Mouse (Mus musculus) heart, embryonic 13.5 days (tissue): ENCODE results near the gene Cyp39a1. TPM values are rescaled to one million over a fixed set of nuclear protein-coding genes. Genes with fewer than 3 reads are reported as not detected.

Experiments
- ATAC-seq: fragments of 200-750 bp; cut with Nextera tagmentation; 2 replicates; pipeline ENCODE4 v1.8.0; 2017; ENCODE audit warnings: moderate TSS enrichment; ENCODE audit not compliant: insufficient number of reproducible peaks, low FRiP score, low TSS enrichment; ENCODE audit errors: extremely low read depth
- H3K27ac ChIP-seq: fragments of 300-500 bp; sonication (generic); replicated peaks from 2 replicates; pipeline ENCODE4 v1.5.1; 2015; ENCODE audit warnings: moderate library complexity, mild to moderate bottlenecking, inconsistent platforms
- H3K27me3 ChIP-seq: fragments of 300-500 bp; sonication (generic); replicated peaks from 2 replicates; pipeline ENCODE4 v1.6.1; 2015; ENCODE audit warnings: mild to moderate bottlenecking, inconsistent platforms
- H3K36me3 ChIP-seq: fragments of 300-500 bp; sonication (generic); 2 replicates; pipeline ENCODE4 v1.6.1; 2015; ENCODE audit warnings: mild to moderate bottlenecking, inconsistent platforms
- H3K4me1 ChIP-seq: fragments of 300-500 bp; sonication (generic); 2 replicates; pipeline ENCODE4 v1.6.1; 2015; ENCODE audit warnings: inconsistent platforms
- H3K4me2 ChIP-seq: fragments of 300-500 bp; sonication (generic); 2 replicates; pipeline ENCODE4 v1.6.1; 2015; ENCODE audit warnings: inconsistent platforms, mild to moderate bottlenecking, moderate library complexity
- H3K4me3 ChIP-seq: fragments of 300-500 bp; sonication (generic); 2 replicates; pipeline ENCODE4 v1.5.1; 2015; ENCODE audit warnings: moderate library complexity, mild to moderate bottlenecking, inconsistent platforms
- H3K9ac ChIP-seq: fragments of 300-500 bp; sonication (generic); 2 replicates; pipeline ENCODE4 v1.6.1; 2015; ENCODE audit warnings: inconsistent platforms, mild to moderate bottlenecking, moderate library complexity
- H3K9me3 ChIP-seq: fragments of 300-500 bp; sonication (generic); 2 replicates; pipeline ENCODE4 v1.6.1; 2016; ENCODE audit warnings: inconsistent platforms
- WGBS: fragments of 180-500 bp; shearing (Covaris S2); methylation state at CpG from one replicate; pipeline ENCODE4 v1.1.7; 2015; ENCODE audit warnings: mixed read lengths; 5-methylcytosine and 5-hydroxymethylcytosine counted together
- polyA plus RNA-seq: library from polyadenylated mRNA; unstranded; fragments of >200 nt; fragmentation: Nextera tagmentation; extraction: Ambion mirVana; gene quantifications from 2 replicates; pipeline ENCODE4 v1.2.1, GENCODE M21; 2015

Gene Cyp39a1
- 38.6 and 45.9 TPM in 2 replicates for polyA plus RNA-seq

DNA sequence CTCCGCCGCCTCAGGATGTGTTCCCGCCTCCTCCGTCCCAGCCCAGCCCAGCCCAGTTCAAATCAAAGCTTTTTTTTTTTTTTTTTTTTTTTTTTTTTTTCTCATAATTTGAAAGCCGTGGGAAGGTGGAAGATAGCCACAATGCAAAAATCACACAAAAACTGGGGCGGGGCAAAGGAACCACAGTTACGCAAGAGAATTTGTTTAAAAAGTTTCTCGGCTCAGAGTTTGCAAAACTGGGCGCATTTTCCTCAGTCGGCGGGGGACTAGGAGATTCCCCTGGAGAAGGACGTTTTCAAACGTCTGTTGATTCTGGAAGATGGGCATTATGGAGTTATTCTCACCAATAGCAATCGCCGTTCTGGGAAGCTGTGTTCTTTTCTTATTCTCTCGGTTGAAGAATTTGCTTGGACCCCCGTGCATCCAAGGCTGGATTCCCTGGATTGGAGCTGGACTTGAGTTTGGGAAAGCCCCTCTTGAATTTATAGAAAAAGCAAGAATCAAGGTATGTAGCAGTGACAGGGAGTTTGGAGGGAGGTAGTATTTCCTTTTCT is at the start of gene Cyp39a1:
Gene Cyp39a1, plus strand, starts transcription at position 136 of the 554 bp plus-strand sequence.
- under 1% methylated on average over 17 of the region's 17 CpGs for WGBS
- H3K4me3 ChIP-seq, result peak within 1 kb of the TSS; percentile 76
- no peak for ATAC-seq
- H3K9me3 ChIP-seq, result no peaks in the 10 kb centered on the region
- H3K27me3 ChIP-seq, result no peaks in the 10 kb centered on the region
- H3K9ac ChIP-seq, result peak within 1 kb of the TSS; percentile 89
- no peaks in the 10 kb centered on the region for H3K36me3 ChIP-seq
- peak within 1 kb of the TSS; percentile 70 for H3K27ac ChIP-seq
- peak within 1 kb of the TSS; percentile 83 for H3K4me2 ChIP-seq
- H3K4me1 ChIP-seq, result peaks cover 25% of the 10 kb centered on the region

DNA sequence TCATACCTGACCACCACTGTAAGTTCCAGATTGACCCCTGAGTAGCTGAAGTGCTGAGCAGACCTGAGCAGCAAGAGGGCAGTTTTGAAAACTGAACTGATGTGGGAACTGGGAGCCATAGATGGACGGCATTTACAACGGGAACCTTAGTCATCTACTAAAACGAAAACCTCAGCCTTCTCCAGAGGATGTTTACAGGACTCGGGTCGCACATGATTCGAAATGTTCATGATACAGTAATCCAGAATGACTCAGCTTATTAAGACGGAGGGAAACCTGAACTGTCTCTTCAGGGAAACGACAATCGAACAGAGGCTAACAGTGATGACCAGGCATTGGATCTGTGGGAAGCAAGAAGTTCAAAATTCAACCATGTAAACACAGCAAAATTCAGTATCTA is 48.1 kb upstream of the Cyp39a1 start:
- Histone ChIP-seq H3K27ac (no peak overlapping the region), H3K9me3 (no peaks in the 10 kb centered on the region), H3K4me3 (no peak overlapping the region), H3K36me3 (no peaks in the 10 kb centered on the region), H3K27me3 (peaks cover 9% of the 10 kb centered on the region; the same call in 1 of the 2 replicates), H3K4me2 (no peak overlapping the region), H3K4me1 (no peaks in the 10 kb centered on the region), H3K9ac (no peak overlapping the region)
- ATAC-seq, result no peak
- 86% methylated on average over 9 of the region's 9 CpGs for WGBS

DNA sequence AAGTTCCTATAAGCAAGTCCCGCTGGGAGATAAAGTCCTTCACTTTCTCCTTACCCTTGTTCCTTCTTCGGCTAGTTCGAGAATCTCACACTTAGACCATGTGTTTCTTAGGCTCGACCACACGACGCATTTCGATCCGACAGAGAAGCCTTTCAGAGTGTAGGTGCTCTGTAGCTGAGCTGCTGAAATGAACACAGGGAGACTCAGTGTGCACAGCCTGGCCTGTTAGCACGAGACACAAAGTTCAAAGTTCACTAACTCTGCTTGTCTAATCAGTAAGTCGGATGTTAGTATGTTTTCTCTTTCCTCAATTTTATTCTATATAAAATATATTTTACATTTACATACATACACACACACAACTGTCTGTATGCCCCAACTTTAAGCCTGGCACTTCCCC is 45.1 kb upstream of the Cyp39a1 start:
- no peak overlapping the region for H3K9ac ChIP-seq
- H3K36me3 ChIP-seq, result no peaks in the 10 kb centered on the region
- WGBS, result 86% methylated on average over 10 of the region's 10 CpGs
- no peak overlapping the region for H3K4me2 ChIP-seq
- H3K4me3 ChIP-seq, result no peak overlapping the region
- H3K27me3 ChIP-seq, result peaks cover 36% of the 10 kb centered on the region
- 0 out of 2 replicates have a peak, but pooled peaks cover 5% of the 10 kb centered on the region for H3K9me3 ChIP-seq
- no peak overlapping the region for H3K27ac ChIP-seq
- H3K4me1 ChIP-seq, result no peaks in the 10 kb centered on the region
- no peak for ATAC-seq

DNA sequence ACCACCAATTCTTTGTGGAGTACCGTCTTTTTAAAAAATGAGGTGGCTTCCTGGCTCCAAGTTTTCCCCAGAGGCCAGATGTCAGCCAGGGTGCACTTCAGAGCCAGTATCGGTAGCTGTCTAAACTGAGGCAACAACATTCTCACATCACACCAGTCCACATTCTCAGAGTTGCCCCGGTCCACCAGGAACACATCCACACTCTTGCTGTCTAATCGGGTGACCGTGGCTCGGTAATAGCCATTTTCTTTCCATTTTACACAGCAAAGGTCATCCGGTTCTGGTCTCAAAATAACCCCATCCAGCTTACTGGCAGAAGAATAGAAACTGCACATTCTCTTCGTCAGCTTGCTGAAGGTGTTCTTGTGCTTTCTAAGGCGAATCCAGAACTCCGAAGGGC is 39.0 kb upstream of the Cyp39a1 start:
- Histone ChIP-seq H3K9ac (no peak overlapping the region), H3K27ac (no peak overlapping the region), H3K36me3 (no peaks in the 10 kb centered on the region), H3K9me3 (peaks cover 12% of the 10 kb centered on the region; the same call in 1 of the 2 replicates), H3K4me2 (no peak overlapping the region), H3K27me3 (peaks cover 83% of the 10 kb centered on the region), H3K4me3 (no peak overlapping the region), H3K4me1 (peaks cover 18% of the 10 kb centered on the region)
- WGBS, result 76% methylated on average over 10 of the region's 10 CpGs
- ATAC-seq, result no peak

DNA sequence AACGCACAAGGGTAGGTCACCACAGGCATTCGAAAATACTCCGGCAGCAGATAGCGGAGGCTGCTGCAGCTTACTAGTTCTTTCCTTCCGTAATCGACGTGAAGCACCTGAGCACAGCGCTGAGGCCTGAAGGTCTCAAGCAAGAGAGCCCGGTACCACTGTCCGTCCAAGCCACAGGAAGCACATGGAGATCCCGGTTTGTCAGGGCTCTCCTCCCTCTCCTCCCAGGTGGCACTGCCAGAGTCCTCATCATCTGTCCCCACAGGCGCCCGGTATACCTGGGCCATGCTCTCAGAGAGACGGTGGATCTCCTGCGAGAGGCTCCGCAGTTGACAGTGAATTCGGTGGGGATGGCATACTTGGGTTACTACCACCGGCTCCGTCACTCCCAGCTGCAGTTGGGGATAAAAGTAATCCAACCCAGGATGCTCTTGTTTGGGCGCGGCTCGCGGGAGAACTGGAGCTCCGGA is 38.2 kb upstream of the Cyp39a1 start:
- peak overlapping the region; percentile 80 for H3K4me2 ChIP-seq
- H3K4me1 ChIP-seq, result peaks cover 18% of the 10 kb centered on the region
- H3K36me3 ChIP-seq, result no peaks in the 10 kb centered on the region
- ATAC-seq, result no peak
- H3K4me3 ChIP-seq, result peak overlapping the region; percentile 54
- H3K9ac ChIP-seq, result no peak overlapping the region
- H3K27me3 ChIP-seq, result peaks cover 83% of the 10 kb centered on the region
- 19% methylated on average over 24 of the region's 24 CpGs for WGBS
- H3K9me3 ChIP-seq, result peaks cover 12% of the 10 kb centered on the region; the same call in 1 of the 2 replicates
- no peak overlapping the region for H3K27ac ChIP-seq

DNA sequence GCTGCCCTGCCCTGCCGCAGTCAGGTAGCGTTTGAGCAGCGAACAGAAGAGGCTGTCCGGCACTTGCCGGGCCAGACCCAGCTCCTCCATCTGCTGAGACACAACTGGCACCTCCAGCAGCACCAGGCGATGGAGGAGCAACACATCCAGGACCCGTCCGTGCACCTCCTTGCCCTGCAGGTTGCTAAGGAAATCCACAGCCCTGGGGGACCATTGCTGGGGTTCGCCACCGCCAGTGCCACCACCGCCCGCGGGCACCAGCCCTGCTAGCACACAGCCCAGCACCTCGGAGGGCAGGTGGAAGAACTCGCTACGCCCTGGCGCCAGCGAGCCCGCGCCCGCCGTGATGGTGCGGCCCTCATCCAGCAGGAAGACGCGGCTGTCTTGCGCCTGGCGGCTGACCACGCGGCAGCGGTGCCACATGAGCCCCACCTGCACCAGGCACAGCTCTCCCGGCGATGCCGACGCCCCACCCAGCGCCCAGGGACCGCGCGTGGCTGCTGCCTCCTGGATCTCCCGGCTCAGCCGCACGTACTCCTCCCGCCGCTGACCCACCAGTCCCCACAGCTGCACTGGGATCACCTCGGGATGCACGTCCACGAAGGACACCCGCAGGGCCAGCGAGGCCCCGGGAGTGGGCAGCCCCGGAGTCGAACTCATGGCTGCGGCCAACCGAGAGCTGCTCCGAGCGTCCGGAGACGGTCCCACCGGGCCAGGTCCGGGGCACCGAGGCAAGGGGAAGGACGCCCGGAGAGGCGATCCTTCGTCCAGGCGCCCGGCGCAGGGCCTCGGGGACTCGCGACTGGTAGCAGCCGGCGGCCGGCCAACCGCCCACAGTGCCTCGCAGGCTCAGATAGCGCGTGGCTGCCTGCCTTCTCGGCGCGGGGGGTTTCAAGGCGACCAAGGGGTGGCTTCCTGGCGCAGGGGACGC is 37.5 kb upstream of the Cyp39a1 start, which contains the start of gene Tdrd6:
Gene Tdrd6, minus strand, starts transcription at position 804 of the 931 bp plus-strand sequence.
- Histone ChIP-seq H3K9ac (peak within 1 kb of the TSS; percentile 67), H3K27me3 (peaks cover 77% of the 10 kb centered on the region), H3K4me2 (peak within 1 kb of the TSS; percentile 80), H3K4me1 (peaks cover 18% of the 10 kb centered on the region), H3K27ac (no peak within 1 kb of the TSS), H3K4me3 (peak within 1 kb of the TSS; percentile 54), H3K36me3 (no peaks in the 10 kb centered on the region), H3K9me3 (peaks cover 12% of the 10 kb centered on the region; the same call in 1 of the 2 replicates)
- 4% methylated on average over 83 of the region's 83 CpGs for WGBS
- no peak for ATAC-seq

DNA sequence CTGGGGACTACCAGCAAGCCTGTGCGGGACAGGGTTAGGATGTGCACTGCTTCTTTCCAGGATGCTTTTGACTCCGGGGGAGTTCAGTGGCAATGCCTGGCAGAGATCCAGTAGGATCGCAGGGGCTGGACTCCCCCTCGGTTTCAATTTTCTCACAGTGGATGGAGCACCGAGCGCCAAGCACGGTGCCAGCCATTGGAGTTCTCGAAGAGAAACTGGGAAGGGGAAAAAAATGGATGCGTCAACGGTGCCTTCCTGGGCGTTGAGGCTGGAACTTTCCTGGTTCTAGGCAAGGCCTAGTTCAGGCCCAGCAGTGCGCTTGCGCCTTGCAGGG is 36.8 kb upstream of the Cyp39a1 start:
- H3K4me3 ChIP-seq, result peak overlapping the region; percentile 54
- no peak overlapping the region for H3K27ac ChIP-seq
- H3K36me3 ChIP-seq, result no peaks in the 10 kb centered on the region
- H3K9me3 ChIP-seq, result peaks cover 12% of the 10 kb centered on the region; the same call in 1 of the 2 replicates
- peaks cover 71% of the 10 kb centered on the region for H3K27me3 ChIP-seq
- H3K9ac ChIP-seq, result peak overlapping the region; percentile 67
- peak overlapping the region; percentile 80 for H3K4me2 ChIP-seq
- WGBS, result 46% methylated on average over 13 of the region's 13 CpGs
- ATAC-seq, result no peak
- peaks cover 18% of the 10 kb centered on the region for H3K4me1 ChIP-seq

DNA sequence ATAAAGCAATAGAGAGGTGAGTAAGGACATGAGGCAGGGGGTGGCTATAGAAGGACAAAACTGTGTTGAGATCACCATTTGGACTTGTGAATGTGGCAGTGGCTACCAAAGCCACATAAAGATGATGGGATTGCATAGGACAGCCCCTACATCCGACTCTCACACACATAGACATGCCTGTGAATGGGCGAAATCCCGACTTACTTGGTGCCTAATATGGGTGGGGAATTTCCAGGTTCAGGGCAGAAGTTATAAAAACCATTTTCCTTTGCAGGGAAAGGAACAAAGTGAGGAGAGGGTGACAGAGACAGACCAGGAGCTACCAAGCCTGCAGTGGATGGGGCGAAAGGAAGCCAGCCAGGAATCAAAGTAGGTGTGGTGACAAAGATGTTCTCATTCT is 30.1 kb upstream of the Cyp39a1 start:
- no peak overlapping the region for H3K4me3 ChIP-seq
- peaks cover 7% of the 10 kb centered on the region; the same call in 1 of the 2 replicates for H3K27me3 ChIP-seq
- H3K9me3 ChIP-seq, result peaks cover 8% of the 10 kb centered on the region
- no peak overlapping the region for H3K9ac ChIP-seq
- no peak overlapping the region for H3K27ac ChIP-seq
- H3K36me3 ChIP-seq, result peaks cover 10% of the 10 kb centered on the region
- ATAC-seq, result no peak
- no peaks in the 10 kb centered on the region for H3K4me1 ChIP-seq
- 85% methylated on average over 4 of the region's 4 CpGs for WGBS
- no peak overlapping the region for H3K4me2 ChIP-seq

DNA sequence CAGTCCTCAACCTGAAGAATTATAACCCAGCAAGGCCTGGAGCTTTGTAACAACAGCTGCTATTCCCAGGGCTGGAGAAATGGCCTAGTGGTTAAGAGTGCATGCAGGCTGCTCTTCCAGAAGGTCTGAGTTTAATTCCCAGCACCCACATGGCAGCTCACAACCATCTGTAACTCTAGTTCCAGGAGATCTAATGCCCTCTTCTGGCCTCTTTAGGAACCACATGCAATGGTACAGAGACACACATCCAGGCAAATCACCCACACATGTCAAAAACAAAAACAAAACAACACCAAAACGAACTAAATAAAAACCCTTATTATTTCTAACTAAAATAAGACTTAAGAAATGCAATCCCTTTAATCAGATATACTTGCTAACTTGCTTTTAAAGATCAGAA is 26.4 kb upstream of the Cyp39a1 start:
- Histone ChIP-seq H3K9ac (no peak overlapping the region), H3K36me3 (peaks cover 30% of the 10 kb centered on the region), H3K4me1 (peaks cover 19% of the 10 kb centered on the region), H3K9me3 (peaks cover 8% of the 10 kb centered on the region), H3K4me3 (no peak overlapping the region), H3K4me2 (no peak overlapping the region), H3K27ac (no peak overlapping the region), H3K27me3 (no peaks in the 10 kb centered on the region)
- ATAC-seq, result no peak
- WGBS, result 69% methylated on average over 1 of the region's 1 CpGs

DNA sequence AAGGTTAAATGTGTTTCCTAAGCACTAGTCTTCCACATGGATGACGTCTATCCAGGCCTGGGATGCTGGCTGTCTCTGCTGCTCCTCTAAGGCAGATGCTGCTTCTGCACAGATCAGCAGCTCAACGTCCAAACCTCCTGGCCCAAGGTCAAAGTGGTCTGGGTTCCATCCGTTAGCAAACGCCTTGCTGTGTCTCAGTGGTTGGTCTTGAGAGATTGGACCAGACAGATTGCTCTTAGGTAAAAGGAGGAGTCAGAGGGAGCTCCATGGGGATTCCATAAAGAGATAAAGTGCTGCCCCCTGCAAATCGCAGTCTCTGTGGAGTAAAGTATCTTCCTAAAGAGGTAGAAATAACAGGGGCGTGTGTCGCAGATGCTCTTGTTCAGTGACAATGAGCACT is 24.0 kb upstream of the Cyp39a1 start:
- Histone ChIP-seq H3K9me3 (peaks cover 4% of the 10 kb centered on the region; the same call in 1 of the 2 replicates), H3K9ac (no peak overlapping the region), H3K36me3 (peaks cover 30% of the 10 kb centered on the region), H3K4me1 (peaks cover 33% of the 10 kb centered on the region), H3K4me3 (no peak overlapping the region), H3K27ac (no peak overlapping the region), H3K27me3 (no peaks in the 10 kb centered on the region), H3K4me2 (no peak overlapping the region)
- ATAC-seq, result no peak
- 49% methylated on average over 7 of the region's 7 CpGs for WGBS

DNA sequence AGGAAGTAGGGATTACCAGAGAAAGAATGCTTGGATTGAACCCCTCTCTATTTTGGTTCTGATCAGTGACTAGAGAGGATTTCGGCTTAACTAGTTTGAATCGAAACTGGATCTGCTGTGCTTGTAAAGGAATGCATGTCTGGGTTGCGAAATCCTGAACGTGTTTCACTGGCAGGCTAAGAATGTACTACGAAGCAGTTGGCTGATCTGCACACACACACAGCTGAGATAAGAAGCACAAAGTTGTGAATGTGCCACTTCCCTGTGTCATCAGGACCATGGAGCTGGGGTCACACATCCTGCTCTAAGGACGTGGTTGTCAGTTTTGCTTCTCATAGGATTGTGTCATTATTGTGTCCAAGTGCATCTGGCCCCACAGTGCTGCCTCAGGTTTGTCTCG is 22.9 kb upstream of the Cyp39a1 start:
- Histone ChIP-seq H3K9ac (no peak overlapping the region), H3K27me3 (no peaks in the 10 kb centered on the region), H3K4me1 (peaks cover 33% of the 10 kb centered on the region), H3K9me3 (peaks cover 4% of the 10 kb centered on the region; the same call in 1 of the 2 replicates), H3K4me2 (peak overlapping the region; percentile 25), H3K4me3 (no peak overlapping the region), H3K27ac (peak overlapping the region; percentile 36; the same call in 1 of the 2 replicates), H3K36me3 (peaks cover 33% of the 10 kb centered on the region)
- ATAC-seq, result no peak
- 18% methylated on average over 7 of the region's 7 CpGs for WGBS
